Mouse (Mus musculus) cerebellum, adult 9-10 months (tissue): Measurements from ENCODE around the gene Wdr91.

Experiments
- DNase-seq: peaks from one replicate; pipeline ENCODE4 v3.0.0; 2022

Wdr91 gene

GRCm38 (mm10) chr6:34861546-34862053 lies 49.1 kb downstream of the Wdr91 start:
- no peak for DNase-seq

- no peak for DNase-seq
These were observed 78.3 kb downstream of the Wdr91 start for GRCm38 (mm10) chr6:34832352-34832751.
